Mouse (Mus musculus) cerebellum, adult 2 months (tissue): ENCODE measurements around the gene Syt1. TPM values are rescaled to one million over a fixed set of nuclear protein-coding genes. Genes with fewer than 3 reads are reported as not detected.
A peak's percentile ranks its signal among the peaks of the same experiment; 100 is the strongest.

Experiments
- DNase-seq, 2 experiments: peaks; one replicate each; pipeline ENCODE4 v3.0.0; 2021
- H3K27ac ChIP-seq: fragments of 200-500 bp; 2 replicates; pipeline ENCODE4 v1.5.1; 2012; ENCODE audit warnings: low read length, control low read depth, inconsistent platforms; ENCODE audit not compliant: insufficient read depth
- H3K27me3 ChIP-seq: fragments of 200-500 bp; 2 replicates; pipeline ENCODE4 v1.6.1; 2012; ENCODE audit warnings: inconsistent platforms, mild to moderate bottlenecking, low read length, moderate library complexity; ENCODE audit not compliant: control insufficient read depth, insufficient read depth
- H3K4me1 ChIP-seq: fragments of 200-500 bp; 2 replicates; pipeline ENCODE4 v1.6.1; 2011; ENCODE audit warnings: low read length; ENCODE audit not compliant: control insufficient read depth, insufficient read depth
- H3K4me3 ChIP-seq: fragments of 200-500 bp; replicated peaks from 2 replicates; pipeline ENCODE3; 2011; ENCODE audit warnings: mild to moderate bottlenecking, low read depth, low read length, control low read depth; ENCODE audit not compliant: insufficient read depth
- CTCF ChIP-seq: fragments of 200-500 bp; IDR thresholded peaks from 2 replicates; pipeline ENCODE4 v1.5.1; 2011; ENCODE audit warnings: low read depth, mild to moderate bottlenecking, control low read depth, low read length, moderate library complexity, borderline replicate concordance; ENCODE audit not compliant: insufficient read depth
- POLR2A ChIP-seq: fragments of 200-500 bp; IDR thresholded peaks from 2 replicates; pipeline ENCODE4 v1.6.1; 2011; ENCODE audit warnings: low read length, control low read depth, borderline replicate concordance; ENCODE audit not compliant: insufficient read depth
- WGBS: fragments of 180-500 bp; shearing (Covaris S2); methylation state at CpG from one replicate; pipeline ENCODE4 v1.1.7; 2018; 5-methylcytosine and 5-hydroxymethylcytosine counted together
- polyA plus RNA-seq: library from polyadenylated mRNA; depleted of rRNA; stranded (reverse); fragments of >200 nt; gene quantifications from 2 replicates; pipeline ENCODE4 v1.2.3, GENCODE M21; 2012

Syt1 gene
- polyA plus RNA-seq, 1 experiment, result 209 TPM

- Histone ChIP-seq H3K27me3 (no peaks in the 10 kb centered on the region), H3K4me3 (no peak overlapping the region), H3K27ac (no peak overlapping the region), H3K4me1 (no peaks in the 10 kb centered on the region)
- no peak for TF ChIP-seq CTCF
- no peak for TF ChIP-seq POLR2A
- whole genome bisulfite sequencing, result 100% methylated on average over 2 of the region's 2 CpGs
- no peak for DNase-seq
Measured at GRCm38 (mm10) chr10:108457054-108457453, 553.7 kb downstream of the Syt1 start.

DNA sequence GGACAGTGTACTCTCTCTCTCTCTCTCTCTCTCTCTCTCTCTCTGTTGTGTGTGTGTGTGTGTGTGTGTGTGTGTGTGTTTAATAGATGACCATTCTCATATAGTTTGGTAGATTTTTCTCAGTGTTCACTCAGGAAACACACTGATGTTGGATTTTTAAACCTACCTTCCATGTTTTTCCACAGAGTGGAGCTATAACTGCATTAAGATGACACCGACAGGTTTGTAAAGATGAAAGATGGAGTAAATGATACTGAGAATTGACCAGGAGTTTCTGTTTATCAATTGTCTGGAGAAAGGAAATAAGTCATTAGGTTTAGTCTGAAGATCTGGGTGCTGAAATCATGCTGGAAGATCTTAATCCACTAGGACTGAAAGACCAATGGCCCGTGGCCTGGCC, 554.9 kb downstream of the Syt1 start:
- no peaks in the 10 kb centered on the region for H3K27me3 ChIP-seq
- TF ChIP-seq CTCF (no peak), POLR2A (no peak)
- H3K27ac ChIP-seq, result no peak overlapping the region
- H3K4me3 ChIP-seq, result no peak overlapping the region
- no peaks in the 10 kb centered on the region for H3K4me1 ChIP-seq
- DNase-seq, result peak in 1 of 2 experiments; percentile 14
- 91% methylated on average over 2 of the region's 2 CpGs for WGBS

GRCm38 (mm10) chr10:108455204-108455603, 555.6 kb downstream of the Syt1 start:
- Histone ChIP-seq H3K27ac (no peak overlapping the region), H3K4me3 (no peak overlapping the region), H3K4me1 (no peaks in the 10 kb centered on the region), H3K27me3 (no peaks in the 10 kb centered on the region)
- no peak for DNase-seq
- WGBS, result 71% methylated on average over 10 of the region's 10 CpGs
- TF ChIP-seq POLR2A, result no peak
- no peak for TF ChIP-seq CTCF

DNA sequence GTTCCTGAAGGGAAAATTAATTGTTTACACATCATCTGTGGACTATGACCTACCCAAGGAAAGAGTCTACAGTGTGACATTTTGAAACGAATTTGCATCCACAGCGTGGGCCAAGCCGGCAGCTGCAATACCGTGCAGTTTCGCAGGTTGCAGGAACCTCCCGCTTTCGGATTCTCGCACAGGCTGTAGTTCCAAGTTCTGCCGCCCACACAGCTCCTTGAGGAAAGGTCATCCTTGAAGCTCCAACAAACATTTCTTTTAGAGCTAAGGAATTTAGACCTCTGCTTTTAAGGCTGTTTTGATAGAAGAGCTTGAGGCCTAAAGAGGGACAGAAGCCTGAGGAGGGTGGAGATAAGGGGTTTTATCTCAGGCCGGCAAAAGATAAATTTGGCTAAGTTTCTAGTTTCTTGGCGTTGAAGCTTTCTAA, 556.1 kb downstream of the Syt1 start:
- no peak for TF ChIP-seq CTCF
- no peak for TF ChIP-seq POLR2A
- DNase-seq, result no peak
- H3K27me3 ChIP-seq, result no peaks in the 10 kb centered on the region
- WGBS, result 86% methylated on average over 11 of the region's 11 CpGs
- H3K4me3 ChIP-seq, result no peak overlapping the region
- no peak overlapping the region for H3K27ac ChIP-seq
- H3K4me1 ChIP-seq, result no peaks in the 10 kb centered on the region

GRCm38 (mm10) chr10:108453561-108453960, 557.2 kb downstream of the Syt1 start:
- WGBS, result 75% methylated on average over 2 of the region's 2 CpGs
- H3K27ac ChIP-seq, result no peak overlapping the region
- DNase-seq, result no peak
- no peaks in the 10 kb centered on the region for H3K27me3 ChIP-seq
- H3K4me3 ChIP-seq, result no peak overlapping the region
- H3K4me1 ChIP-seq, result no peaks in the 10 kb centered on the region
- TF ChIP-seq CTCF, result no peak
- no peak for TF ChIP-seq POLR2A

GRCm38 (mm10) chr10:108452421-108452820, 558.4 kb downstream of the Syt1 start:
- DNase-seq, result no peak
- Histone ChIP-seq H3K27me3 (no peaks in the 10 kb centered on the region), H3K27ac (no peak overlapping the region), H3K4me3 (no peak overlapping the region), H3K4me1 (no peaks in the 10 kb centered on the region)
- TF ChIP-seq CTCF (no peak), POLR2A (no peak)
- 90% methylated on average over 9 of the region's 9 CpGs for WGBS

- no peaks in the 10 kb centered on the region for H3K4me1 ChIP-seq
- no peak for DNase-seq
- 84% methylated on average over 8 of the region's 8 CpGs for WGBS
- TF ChIP-seq POLR2A (no peak), CTCF (no peak)
- no peak overlapping the region for H3K27ac ChIP-seq
- no peak overlapping the region for H3K4me3 ChIP-seq
- no peaks in the 10 kb centered on the region for H3K27me3 ChIP-seq
Measured at GRCm38 (mm10) chr10:108451516-108451915, 559.3 kb downstream of the Syt1 start.

DNA sequence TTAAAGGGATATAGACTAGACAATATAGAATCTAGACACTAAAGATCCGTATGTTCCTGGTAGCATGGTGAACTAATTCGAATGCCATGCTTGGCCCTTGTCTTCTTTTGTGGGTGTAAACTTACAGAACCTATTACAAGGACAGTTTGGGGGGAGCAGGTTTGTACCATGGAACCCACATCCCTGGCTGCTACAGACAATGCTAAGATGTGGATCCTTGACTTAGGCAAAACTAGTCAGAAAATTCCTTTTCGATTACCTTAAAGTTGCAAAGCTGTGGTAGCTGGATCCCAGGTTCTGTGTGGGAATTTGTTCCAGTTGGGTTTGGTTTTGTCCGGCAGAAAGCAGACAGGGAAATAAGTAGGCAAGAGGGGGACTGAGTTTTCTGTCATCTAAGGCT, 560.4 kb downstream of the Syt1 start:
- no peaks in the 10 kb centered on the region for H3K27me3 ChIP-seq
- no peaks in the 10 kb centered on the region for H3K4me1 ChIP-seq
- no peak overlapping the region for H3K4me3 ChIP-seq
- TF ChIP-seq POLR2A, result no peak
- no peak for TF ChIP-seq CTCF
- DNase-seq, result no peak
- H3K27ac ChIP-seq, result no peak overlapping the region
- 96% methylated on average over 4 of the region's 4 CpGs for WGBS

GRCm38 (mm10) chr10:108448421-108448820, 562.4 kb downstream of the Syt1 start:
- no peaks in the 10 kb centered on the region for H3K4me1 ChIP-seq
- no peak overlapping the region for H3K4me3 ChIP-seq
- H3K27me3 ChIP-seq, result no peaks in the 10 kb centered on the region; the same call in 1 of the 2 replicates
- 73% methylated on average over 11 of the region's 11 CpGs for WGBS
- H3K27ac ChIP-seq, result no peak overlapping the region
- no peak for DNase-seq
- TF ChIP-seq POLR2A (no peak), CTCF (no peak)
